Mouse (Mus musculus) kidney, postnatal 10 days (tissue): ENCODE measurements at regions not wholly inside any gene's neighbourhood (a gene's known extent, or its start where the extent isn't known, plus 50 kb on each side); places are given as distances from the start of the nearest gene placed in this dataset.

ENCODE experiments used
- DNase-seq: peaks from one replicate; pipeline ENCODE4 v3.0.0; 2021; ENCODE audit warnings: mixed read lengths

GRCm38 (mm10) chr3:105227551-105227950 is 160.9 kb downstream of the 4930564D02Rik start:
- no peak for DNase-seq

DNA sequence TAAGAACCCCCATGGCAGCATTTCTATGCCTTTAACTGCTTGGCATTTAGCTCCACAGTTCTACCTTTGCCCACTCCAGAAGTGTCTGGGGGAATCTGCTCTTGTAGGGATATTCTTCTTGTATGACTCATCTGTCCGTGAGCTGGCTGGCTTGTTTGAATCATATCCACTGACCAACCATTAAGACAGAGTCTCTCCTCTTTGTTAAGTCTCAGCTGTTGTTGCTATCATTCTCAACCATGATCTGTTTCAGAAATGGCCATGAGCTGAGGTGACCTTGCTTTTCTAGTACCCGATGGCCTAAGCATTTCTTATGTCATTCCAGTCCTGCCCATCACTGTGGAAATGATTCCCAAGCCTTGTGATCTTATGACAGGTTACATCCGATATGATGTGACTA is 161.8 kb downstream of the 4930564D02Rik start:
- DNase-seq, result no peak

DNA sequence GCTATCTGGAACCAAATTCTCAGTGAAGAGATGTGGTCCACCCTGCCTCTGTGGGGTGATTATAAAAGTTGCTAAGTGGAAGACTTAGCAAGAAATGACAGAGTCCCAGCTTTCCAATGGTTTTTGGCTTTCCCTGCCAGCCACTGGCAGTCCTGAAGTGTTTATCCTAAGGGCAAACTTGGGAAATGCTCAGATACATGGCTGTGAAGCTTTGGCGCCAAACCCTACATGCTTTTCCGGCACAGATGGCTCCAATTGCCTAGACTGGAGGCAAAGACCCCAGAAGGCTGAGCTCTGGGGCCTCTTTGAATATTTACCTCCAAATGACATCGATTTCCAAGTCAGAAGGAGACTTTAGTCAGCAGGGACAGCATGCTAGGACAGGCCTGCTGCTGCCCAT is 174.4 kb downstream of the 4930564D02Rik start:
- DNase-seq, result no peak

DNA sequence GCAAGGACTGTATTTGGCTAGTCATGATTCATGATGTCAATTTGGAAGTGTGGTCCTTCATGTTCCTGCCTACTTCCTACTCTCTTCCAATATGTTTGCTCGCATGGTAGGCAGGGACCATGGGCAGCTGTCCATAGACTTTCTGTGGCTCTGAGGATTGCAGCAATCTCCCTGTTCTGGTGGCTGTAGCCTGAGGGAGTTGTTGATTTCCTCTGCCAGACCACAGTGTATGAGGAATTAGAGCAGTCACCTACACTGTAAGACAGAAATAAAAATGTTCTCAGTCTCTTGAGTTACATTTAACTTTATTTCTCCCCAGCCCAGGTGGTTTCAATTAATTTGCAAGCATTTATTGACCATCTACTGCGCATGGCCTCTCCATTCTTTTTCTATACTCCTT is 190.5 kb downstream of the 4930564D02Rik start:
- no peak for DNase-seq

DNA sequence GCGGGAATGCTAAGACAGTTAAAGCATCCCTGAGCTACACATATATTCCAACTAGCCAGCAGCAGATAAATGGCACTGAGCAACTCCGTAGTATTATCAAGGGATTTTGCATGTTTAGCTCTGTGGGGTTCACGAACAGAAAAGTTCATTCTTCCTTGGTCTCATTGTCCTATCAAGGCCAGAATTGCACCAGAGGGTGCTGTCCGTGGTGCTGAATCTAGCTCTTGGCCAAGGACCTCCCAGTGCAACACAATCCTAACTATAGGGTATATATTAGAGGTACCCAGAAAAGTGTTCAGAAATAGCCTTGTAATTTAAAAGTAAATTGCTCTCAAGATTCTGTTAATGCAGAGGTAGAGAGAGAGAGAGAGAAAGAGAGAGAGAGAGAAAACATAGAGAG is 176.9 kb upstream of the Kcnd3 start:
- DNase-seq, result peak; percentile 86

GRCm38 (mm10) chr3:105280971-105281370 is 171.2 kb upstream of the Kcnd3 start:
- no peak for DNase-seq

DNA sequence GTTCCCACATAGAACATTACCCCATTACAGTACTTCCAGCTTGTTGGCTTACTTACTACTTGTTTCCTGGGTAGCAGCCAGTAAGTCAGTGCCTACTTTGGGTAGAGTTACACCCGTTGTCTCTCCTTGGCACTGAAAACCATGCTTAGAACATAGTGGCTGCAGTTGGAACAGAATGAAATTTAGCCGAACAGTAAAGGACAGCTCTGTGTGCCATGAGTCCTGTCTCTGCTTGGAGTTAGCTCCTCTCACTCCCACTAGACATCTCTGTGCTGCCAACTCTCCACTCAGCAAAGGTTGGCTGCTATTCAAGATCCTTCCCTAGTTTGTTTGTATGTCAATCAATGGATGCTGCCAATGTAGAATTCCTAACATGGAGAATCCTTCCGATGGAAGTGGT is 170.4 kb upstream of the Kcnd3 start:
- DNase-seq, result no peak

DNA sequence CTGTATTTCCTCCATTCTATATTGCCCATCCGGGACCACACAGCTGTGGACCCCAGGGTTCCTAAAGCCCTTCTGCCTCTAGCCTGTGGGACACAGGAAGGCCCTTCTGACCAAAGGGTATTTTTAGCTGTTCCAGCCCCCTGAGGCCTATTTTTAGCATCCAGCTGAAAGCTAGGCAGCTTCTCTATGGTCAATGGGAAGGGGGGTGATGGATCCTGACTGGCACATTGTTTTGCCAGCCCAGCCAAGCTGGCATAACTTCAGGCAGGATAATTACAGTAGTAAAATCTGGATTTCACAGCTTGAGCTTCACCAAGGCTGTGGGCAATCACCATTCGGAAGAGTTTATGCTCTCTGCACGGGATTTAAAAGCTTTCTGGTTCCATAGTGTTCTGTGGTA is 153.9 kb upstream of the Kcnd3 start:
- DNase-seq, result no peak

- DNase-seq, result peak; percentile 42
These were observed 151.2 kb upstream of the Kcnd3 start for GRCm38 (mm10) chr3:105300693-105301548.

GRCm38 (mm10) chr3:105307676-105308075 is 144.5 kb upstream of the Kcnd3 start:
- DNase-seq, result peak; percentile 53

DNA sequence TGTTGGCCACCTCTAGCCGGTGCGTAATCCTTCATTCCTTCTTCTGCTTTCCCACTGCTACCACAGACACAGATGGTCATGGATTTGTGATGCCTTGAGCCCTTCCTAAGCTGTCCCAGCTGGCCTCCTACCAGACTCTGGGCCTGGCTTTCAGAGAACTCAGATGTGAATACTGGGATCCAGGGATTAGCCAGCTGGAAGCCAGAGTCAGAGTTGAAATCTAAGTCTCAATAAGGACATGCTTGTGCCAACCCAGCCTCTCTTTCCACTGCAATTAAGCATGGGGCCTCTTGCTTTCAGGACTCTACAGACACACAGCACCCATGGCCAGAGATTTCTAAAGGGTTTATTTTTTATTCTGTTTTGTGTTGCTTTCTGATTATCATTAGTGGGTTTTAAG is 143.1 kb upstream of the Kcnd3 start:
- no peak for DNase-seq

DNA sequence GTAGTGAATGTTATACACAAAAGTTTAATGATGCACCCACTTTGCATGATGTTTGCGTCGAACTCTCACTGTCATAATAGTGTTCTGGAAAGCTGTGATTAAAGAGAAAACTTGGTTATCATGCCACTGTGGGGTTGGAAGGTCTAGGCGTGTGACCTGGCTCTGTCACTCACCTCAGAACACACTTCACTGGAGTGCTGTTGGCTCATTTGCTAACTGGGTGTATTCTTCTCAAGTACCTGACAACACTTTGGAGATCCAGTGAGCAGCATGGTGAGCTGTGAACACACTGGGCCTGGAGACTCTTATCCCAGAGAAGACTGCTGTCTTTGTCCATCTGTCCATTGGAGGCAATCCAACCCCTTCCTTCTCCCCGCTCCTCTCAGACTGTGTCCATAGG is 98.9 kb upstream of the Kcnd3 start:
- DNase-seq, result no peak

- no peak for DNase-seq
These were observed 97.8 kb upstream of the Kcnd3 start for GRCm38 (mm10) chr3:105354123-105354931.

DNA sequence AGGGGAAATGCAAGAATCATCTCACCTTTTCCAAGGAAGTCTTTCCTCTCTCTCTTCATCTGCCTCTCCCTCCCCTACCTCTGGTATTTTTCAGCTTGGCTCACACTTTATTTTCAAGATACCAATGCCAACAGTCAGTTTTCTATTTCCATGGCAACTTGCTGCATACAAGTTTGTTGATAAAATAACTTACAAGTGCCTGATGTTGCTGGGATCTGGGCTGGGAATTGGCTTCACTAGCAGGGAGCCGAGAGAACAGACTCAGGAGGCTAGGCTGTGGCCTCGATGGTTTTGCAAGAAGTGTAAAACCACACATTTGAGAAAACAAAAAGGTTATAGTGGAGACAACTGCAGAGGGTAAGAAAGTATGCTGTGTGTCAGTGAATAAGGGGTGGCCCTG is 94.6 kb upstream of the Kcnd3 start:
- DNase-seq, result no peak

DNA sequence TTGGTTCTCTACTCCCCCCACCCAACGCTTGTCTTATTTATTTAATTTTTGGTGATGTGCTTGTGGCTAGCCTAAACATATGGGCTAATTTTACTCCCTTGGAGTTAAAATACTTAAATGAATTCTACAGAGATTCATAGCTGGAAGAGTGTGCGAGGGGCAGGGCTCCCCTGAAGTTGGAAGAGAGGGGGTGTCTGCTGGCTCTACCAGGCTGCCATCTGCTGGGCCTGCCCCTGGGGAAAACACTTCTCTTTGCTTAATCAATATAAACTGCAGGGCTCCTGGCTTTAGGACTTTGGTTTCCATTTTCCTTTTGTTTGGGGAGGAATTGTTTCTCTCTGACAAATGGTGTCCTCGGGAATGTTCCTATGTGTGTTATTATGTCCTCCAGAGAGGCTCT is 92.5 kb upstream of the Kcnd3 start:
- DNase-seq, result no peak

GRCm38 (mm10) chr3:105364685-105365084 is 87.4 kb upstream of the Kcnd3 start:
- no peak for DNase-seq

GRCm38 (mm10) chr3:105366806-105367205 is 85.3 kb upstream of the Kcnd3 start:
- no peak for DNase-seq

DNA sequence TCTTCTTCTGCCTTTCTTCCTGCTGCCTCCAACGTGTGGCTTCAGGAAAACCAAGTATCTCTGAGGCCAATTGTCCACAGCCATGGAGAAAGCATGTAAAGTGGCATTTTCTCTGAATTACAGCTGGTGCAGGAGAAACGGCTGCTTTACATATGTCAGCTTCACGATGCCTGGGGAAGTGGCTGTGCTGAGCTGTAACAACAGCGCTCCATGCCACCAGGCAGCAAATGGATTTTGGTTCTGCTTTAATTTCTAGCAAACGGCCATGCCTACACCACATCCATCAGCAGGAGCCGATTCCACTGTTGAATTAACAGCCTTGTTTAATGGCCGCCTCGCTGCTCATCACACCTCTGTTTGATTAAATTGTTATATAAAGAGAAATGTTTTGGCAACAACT is 84.2 kb upstream of the Kcnd3 start:
- no peak for DNase-seq

DNA sequence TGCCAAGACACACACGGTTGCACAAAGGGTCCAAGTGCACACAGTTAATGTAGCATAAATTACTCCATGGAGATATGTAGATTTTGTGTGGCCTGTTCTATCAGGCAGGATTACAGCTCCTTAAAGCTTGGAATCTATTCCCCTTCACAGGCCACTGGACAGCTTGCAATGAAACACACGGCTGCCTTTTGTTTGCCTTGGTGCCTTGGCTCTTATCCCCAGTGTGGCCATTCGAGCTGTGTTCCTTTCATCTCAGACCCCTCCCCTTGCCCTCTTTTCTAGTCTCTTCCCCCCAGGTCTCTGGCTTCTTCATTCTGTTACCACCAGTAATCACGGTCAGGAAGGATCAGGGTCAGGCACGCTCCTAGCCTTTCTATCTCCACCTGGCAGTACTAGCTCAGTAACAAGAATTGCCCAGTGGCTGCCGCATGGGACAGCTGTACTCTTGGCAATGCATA is 79.7 kb upstream of the Kcnd3 start:
- no peak for DNase-seq

DNA sequence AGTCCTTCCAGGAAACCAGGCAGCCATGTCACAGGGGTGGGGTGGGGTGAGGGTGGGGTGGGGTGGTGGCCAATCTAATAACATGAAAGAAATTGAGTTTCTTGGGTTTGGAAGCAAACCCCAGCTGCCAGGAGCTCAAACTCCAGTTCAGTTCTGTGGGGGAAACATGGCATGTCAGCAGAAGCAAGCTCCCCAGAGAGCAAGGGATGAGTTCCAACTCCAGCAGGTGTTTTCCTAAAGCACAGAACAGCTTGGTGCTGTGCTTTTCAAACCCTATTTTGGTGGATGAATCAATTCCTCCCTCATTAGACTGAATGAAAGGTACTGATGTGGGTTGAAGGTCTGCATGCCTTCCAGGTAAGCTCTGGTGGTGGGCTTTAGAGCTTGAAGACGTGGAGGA is 77.8 kb upstream of the Kcnd3 start:
- no peak for DNase-seq

DNA sequence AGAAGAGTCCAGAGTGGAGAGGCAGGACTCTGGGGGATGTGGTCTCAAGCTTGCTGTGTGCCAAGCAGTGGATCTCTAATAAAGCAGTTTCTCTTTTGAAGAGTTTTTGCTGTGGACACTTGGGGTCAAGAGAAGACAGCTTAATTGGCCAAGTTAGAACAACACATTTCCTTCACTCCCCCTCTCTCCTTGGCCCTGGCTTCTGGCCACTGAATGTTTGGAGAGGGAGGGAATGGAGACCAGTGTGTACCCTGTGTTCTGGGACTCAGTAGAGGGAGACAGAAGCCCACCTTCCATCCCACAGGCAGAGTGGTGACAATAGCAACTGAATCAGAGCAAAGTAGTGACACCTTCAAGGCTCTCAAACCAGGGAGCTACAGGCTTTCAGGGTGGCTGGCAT is 77.3 kb upstream of the Kcnd3 start:
- DNase-seq, result peak; percentile 57

- DNase-seq, result no peak
These were observed 76.7 kb upstream of the Kcnd3 start for GRCm38 (mm10) chr3:105375383-105375782.

DNA sequence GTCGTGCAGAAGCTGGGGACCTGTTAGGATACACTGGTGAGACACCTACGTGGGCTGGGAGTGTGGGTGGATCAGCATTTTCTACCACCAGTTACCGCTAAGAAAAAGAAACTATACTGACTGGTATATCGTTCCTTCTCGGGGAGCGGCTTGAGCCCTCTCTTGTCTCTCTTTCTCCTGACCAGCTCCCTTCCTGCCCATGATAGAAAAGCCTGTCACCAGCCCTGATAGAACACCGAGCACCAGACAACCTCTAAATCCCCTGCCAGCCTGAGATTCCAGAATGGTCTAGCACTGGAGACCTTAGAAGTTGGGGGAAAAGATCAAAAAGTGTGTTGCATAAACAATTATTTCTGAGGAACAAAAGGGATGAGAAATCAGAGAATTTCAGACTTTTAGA is 76.3 kb upstream of the Kcnd3 start:
- DNase-seq, result no peak

DNA sequence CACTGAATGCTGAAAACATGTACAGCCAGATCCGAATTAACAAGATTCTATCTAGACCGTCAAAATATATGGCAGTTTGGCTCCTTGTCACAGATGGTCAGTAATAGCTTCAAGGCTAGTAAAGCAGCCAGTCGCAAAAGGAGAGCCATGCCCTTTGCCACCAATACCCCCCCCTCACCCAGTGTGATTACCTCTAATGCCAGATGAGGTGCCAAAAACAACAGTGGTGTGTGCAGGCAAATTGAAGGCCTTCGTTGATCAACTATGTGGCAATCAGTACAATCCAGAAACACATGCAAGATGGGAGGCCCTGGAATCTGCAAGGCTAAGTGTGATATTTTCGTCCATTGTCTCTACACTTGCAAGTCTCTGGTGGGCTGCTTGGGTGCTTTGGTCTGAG is 75.8 kb upstream of the Kcnd3 start:
- DNase-seq, result no peak
